Mouse (Mus musculus): ENCODE data around the gene Ulk2. TPM values are rescaled to one million over a fixed set of nuclear protein-coding genes. Genes with fewer than 3 reads are reported as not detected.
"Not testable (repeated sequence)": the region's sequence is repeated elsewhere in the genome, so short reads cannot be mapped to it uniquely, and the experiment has no call there.

Gene Ulk2
- total and polyA plus RNA-seq, 2 experiments from 2014 or later = 37.8 to 144 TPM

- 44% methylated on average over 6 of the region's 6 CpGs for WGBS
- H3K27me3 ChIP-seq (ENCODE audit: insufficient read depth, low read length) = no peaks in the 10 kb centered on the region
Measured at GRCm38 (mm10) chr11:61855539-61855938, 666 bp upstream of the Ulk2 start.

DNA sequence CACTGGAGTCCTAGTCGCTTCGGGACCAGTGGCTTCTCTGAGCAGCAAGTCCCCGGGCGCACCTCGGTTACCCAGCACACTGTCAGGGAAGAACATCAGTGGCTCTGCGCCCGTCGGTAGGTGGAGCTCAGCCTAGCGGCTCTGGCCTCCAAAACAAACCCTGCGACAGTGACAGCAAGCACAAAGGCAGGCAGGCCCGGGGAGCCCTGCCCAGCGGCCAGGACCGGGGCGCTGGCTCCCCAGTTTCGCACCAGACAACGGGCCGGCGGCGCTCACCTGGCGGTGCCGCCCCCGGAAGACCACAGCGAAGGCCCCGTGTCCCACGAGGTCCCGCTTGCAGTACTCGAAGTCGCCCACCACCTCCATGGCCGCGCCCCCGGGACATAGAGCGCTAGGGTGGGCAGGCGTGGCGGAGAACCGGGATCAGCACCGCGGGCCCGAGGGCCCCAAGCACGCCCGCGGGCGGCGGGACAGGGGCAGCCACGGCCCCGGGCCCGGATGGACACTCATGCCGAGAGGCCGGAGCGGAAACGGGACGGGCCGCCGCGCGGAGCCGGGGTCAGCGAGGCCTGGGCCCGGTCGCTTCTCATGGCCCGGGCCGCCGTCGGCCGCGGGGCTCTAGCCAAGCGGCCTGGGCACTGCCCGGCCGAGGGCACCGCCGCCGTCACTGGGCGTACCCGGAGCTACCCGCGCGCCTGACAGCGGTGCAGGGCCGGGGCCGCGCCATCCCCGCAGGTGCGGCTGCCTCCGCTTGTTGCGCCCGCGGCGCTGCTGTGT is 474 bp downstream of the Ulk2 start:
- under 1% methylated on average over 79 of the region's 87 CpGs for WGBS
- H3K36me3 ChIP-seq (ENCODE audit: insufficient read depth) = 0 out of 2 replicates have a peak, but pooled peaks cover 6% of the 10 kb centered on the region
- no peaks in the 10 kb centered on the region for H3K27me3 ChIP-seq (ENCODE audit: insufficient read depth, low read length)
- H3K4me2 ChIP-seq (ENCODE audit: low read depth) = peak overlapping the region; percentile 74
- peaks cover 5% of the 10 kb centered on the region for H3K4me1 ChIP-seq (ENCODE audit: insufficient read depth)
- peak overlapping the region; percentile 96 for H3K27ac ChIP-seq (ENCODE audit: low read depth, low read length)
- ATAC-seq = peak; percentile 85
- peak overlapping the region; percentile 92 for H3K9ac ChIP-seq
- H3K4me3 ChIP-seq (ENCODE audit: low read depth, low read length) = peak overlapping the region; percentile 91
- H3K9me3 ChIP-seq (ENCODE audit: low read length) = no peaks in the 10 kb centered on the region
- DNase-seq = peak; percentile 87
- TF ChIP-seq CTCF (IDR thresholded peaks at IDR 0.05; ENCODE audit: low read depth) = peak; percentile 72

More at GRCm38 (mm10) chr11:61855539-61855938, 666 bp upstream of the Ulk2 start:
- TF ChIP-seq CTCF (IDR thresholded peaks at IDR 0.05; ENCODE audit: low read depth) = no peak
- Histone ChIP-seq H3K9me3 (ENCODE audit: low read length) (no peaks in the 10 kb centered on the region), H3K36me3 (ENCODE audit: insufficient read depth) (0 out of 2 replicates have a peak, but pooled peaks cover 4% of the 10 kb centered on the region), H3K9ac (peak overlapping the region; percentile 92), H3K4me1 (ENCODE audit: insufficient read depth) (peaks cover 5% of the 10 kb centered on the region), H3K4me2 (ENCODE audit: low read depth) (peak overlapping the region; percentile 74), H3K4me3 (ENCODE audit: low read depth, low read length) (peak overlapping the region; percentile 91), H3K27ac (ENCODE audit: low read depth, low read length) (peak overlapping the region; percentile 96)
- ATAC-seq = no peak
- DNase-seq = no peak

DNA sequence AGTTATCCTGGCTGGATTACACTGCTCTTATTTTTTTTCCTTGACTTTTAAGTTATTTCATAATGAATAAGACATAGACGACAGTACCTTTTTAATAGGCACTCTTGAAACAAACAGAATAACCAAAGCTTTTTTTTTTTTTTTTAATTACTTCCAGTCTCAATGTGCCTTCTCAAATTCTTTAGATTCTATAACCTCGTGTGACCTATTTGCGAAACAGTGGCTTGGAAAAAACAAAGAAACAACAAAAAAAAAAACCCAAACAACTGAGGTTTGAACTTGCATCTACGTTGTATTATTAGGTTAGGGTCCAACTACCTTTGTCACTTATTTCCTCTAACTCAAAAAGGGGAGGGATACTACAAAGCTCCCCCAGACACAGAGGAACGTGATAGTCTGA is 1.2 kb downstream of the Ulk2 start:
- Histone ChIP-seq H3K27me3 (ENCODE audit: insufficient read depth, low read length) (no peaks in the 10 kb centered on the region), H3K4me1 (ENCODE audit: insufficient read depth) (peaks cover 5% of the 10 kb centered on the region), H3K4me3 (ENCODE audit: low read depth, low read length) (peak overlapping the region; percentile 91), H3K27ac (ENCODE audit: low read depth, low read length) (peak overlapping the region; percentile 96; the same call in 1 of the 2 replicates), H3K4me2 (ENCODE audit: low read depth) (peak overlapping the region; percentile 74), H3K36me3 (ENCODE audit: insufficient read depth) (0 out of 2 replicates have a peak, but pooled peaks cover 9% of the 10 kb centered on the region), H3K9me3 (ENCODE audit: low read length) (no peaks in the 10 kb centered on the region), H3K9ac (peak overlapping the region; percentile 92)
- 3% methylated on average over 5 of the region's 5 CpGs for WGBS
- DNase-seq (no peak), ATAC-seq (no peak)
- TF ChIP-seq CTCF (IDR thresholded peaks at IDR 0.05; ENCODE audit: low read depth) = no peak

DNA sequence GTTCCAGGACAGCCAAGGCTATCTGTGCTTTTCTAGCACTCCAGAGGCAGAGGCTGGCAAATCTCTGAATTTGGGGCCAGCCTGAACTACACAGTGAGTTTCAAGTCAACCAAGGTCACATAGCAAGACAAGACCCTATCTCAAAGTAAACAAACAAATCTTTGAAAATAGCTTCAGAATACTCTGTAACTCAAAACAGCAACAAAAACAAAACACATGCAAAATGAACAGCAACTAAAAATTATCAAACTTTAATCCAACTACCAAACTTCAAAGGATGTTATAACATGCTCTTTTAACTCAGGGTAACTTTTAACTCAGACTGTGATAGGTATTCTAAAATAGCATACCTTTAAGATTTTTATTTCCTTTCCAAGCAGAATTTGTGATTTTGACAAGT is 2.0 kb downstream of the Ulk2 start:
- no peak for DNase-seq
- no peak for TF ChIP-seq CTCF (IDR thresholded peaks at IDR 0.05; ENCODE audit: low read depth)
- no peak overlapping the region for H3K9ac ChIP-seq
- H3K4me1 ChIP-seq (ENCODE audit: insufficient read depth) = peaks cover 5% of the 10 kb centered on the region
- ATAC-seq = no peak
- H3K4me3 ChIP-seq (ENCODE audit: low read depth, low read length) = no peak overlapping the region
- no peaks in the 10 kb centered on the region for H3K27me3 ChIP-seq (ENCODE audit: insufficient read depth, low read length)
- H3K9me3 ChIP-seq (ENCODE audit: low read length) = no peaks in the 10 kb centered on the region
- H3K4me2 ChIP-seq (ENCODE audit: low read depth) = peak overlapping the region; percentile 24; the same call in 1 of the 2 replicates
- no peak overlapping the region for H3K27ac ChIP-seq (ENCODE audit: low read depth, low read length)
- H3K36me3 ChIP-seq (ENCODE audit: insufficient read depth) = 0 out of 2 replicates have a peak, but pooled peaks cover 9% of the 10 kb centered on the region

DNA sequence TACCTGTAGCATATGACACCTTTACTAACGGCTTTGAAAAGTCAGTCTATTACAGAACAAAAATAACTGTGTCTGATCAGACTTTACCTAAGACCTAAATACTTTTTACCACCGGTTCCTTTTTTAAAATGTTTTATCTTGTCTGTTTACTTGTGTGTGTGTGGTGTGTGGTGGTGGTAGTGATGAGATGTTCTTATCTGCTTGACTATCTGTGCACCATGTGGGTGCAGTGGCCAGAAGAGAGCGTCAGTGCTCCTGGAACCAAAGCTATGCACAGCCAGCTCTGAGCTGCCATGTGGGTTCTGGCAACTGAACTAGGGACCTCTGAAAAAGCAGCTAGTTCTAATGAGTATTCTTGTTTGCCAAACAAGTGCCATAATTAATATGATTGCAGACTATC is 3.7 kb downstream of the Ulk2 start:
- DNase-seq (no peak), ATAC-seq (no peak)
- Histone ChIP-seq H3K36me3 (ENCODE audit: insufficient read depth) (0 out of 2 replicates have a peak, but pooled peaks cover 9% of the 10 kb centered on the region), H3K4me2 (ENCODE audit: low read depth) (no peak overlapping the region), H3K4me3 (ENCODE audit: low read depth, low read length) (no peak overlapping the region), H3K27me3 (ENCODE audit: insufficient read depth, low read length) (no peaks in the 10 kb centered on the region), H3K9ac (no peak overlapping the region), H3K4me1 (ENCODE audit: insufficient read depth) (peaks cover 5% of the 10 kb centered on the region), H3K9me3 (ENCODE audit: low read length) (no peaks in the 10 kb centered on the region), H3K27ac (ENCODE audit: low read depth, low read length) (no peak overlapping the region)
- TF ChIP-seq CTCF (IDR thresholded peaks at IDR 0.05; ENCODE audit: low read depth) = no peak
- 82% methylated on average over 3 of the region's 3 CpGs for WGBS

GRCm38 (mm10) chr11:61840663-61841062 is 14.2 kb downstream of the Ulk2 start:
- not testable (repeated sequence) for DNase-seq; H3K9me3 ChIP-seq (ENCODE audit: low read length); H3K4me3 ChIP-seq (ENCODE audit: low read depth, low read length); ATAC-seq; H3K9ac ChIP-seq; H3K27me3 ChIP-seq (ENCODE audit: insufficient read depth, low read length); H3K4me1 ChIP-seq (ENCODE audit: insufficient read depth); H3K4me2 ChIP-seq (ENCODE audit: low read depth); H3K27ac ChIP-seq (ENCODE audit: low read depth, low read length)
- H3K36me3 ChIP-seq (ENCODE audit: insufficient read depth) = peaks cover 35% of the 10 kb centered on the region
- WGBS = 66% methylated on average over 3 of the region's 3 CpGs

DNA sequence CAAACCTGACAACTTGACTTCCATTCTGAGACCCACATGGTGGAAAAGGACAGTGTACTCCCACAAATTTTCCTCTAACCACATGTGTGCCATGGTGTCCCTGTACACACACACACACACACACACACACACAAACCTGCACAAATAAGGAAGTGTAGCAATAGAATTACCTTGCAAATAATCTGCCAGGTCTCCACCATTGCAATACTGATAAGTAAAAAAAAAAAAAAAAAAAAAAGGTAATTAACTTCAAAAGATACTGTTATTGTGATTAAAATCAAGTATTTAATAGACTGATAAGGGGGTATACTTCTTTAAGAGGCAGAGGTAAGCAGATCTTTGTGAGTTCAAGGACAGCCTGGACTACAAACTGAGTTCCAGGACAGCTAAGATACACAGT is 14.9 kb downstream of the Ulk2 start:
- Histone ChIP-seq H3K9ac (no peak overlapping the region), H3K9me3 (ENCODE audit: low read length) (no peaks in the 10 kb centered on the region), H3K36me3 (ENCODE audit: insufficient read depth) (peaks cover 32% of the 10 kb centered on the region), H3K27me3 (ENCODE audit: insufficient read depth, low read length) (no peaks in the 10 kb centered on the region), H3K4me2 (ENCODE audit: low read depth) (no peak overlapping the region), H3K27ac (ENCODE audit: low read depth, low read length) (no peak overlapping the region), H3K4me1 (ENCODE audit: insufficient read depth) (no peaks in the 10 kb centered on the region), H3K4me3 (ENCODE audit: low read depth, low read length) (no peak overlapping the region)
- DNase-seq (no peak), ATAC-seq (no peak)
- TF ChIP-seq CTCF (IDR thresholded peaks at IDR 0.05; ENCODE audit: low read depth) = no peak

Measured in forebrain, postnatal 0 days (tissue).